Mouse (Mus musculus) neural tube, embryonic 15.5 days (tissue): ENCODE measurements around the gene Borcs7. TPM values are rescaled to one million over a fixed set of nuclear protein-coding genes. Genes with fewer than 3 reads are reported as not detected.

Source experiments
- ATAC-seq: fragments of 200-750 bp; cut with Nextera tagmentation; 2 replicates; pipeline ENCODE4 v1.8.0; 2017; ENCODE audit warnings: mild to moderate bottlenecking, moderate TSS enrichment, moderate library complexity; ENCODE audit not compliant: low FRiP score
- H3K27ac ChIP-seq: fragments of 300-500 bp; sonication (generic); replicated peaks from 2 replicates; pipeline ENCODE4 v1.5.1; 2015; ENCODE audit warnings: mild to moderate bottlenecking, inconsistent platforms
- H3K27me3 ChIP-seq: fragments of 300-500 bp; sonication (generic); replicated peaks from 2 replicates; pipeline ENCODE4 v1.6.1; 2015; ENCODE audit warnings: inconsistent platforms
- H3K36me3 ChIP-seq: fragments of 300-500 bp; sonication (generic); 2 replicates; pipeline ENCODE4 v1.6.1; 2015; ENCODE audit warnings: inconsistent platforms
- H3K4me1 ChIP-seq: fragments of 300-500 bp; sonication (generic); 2 replicates; pipeline ENCODE4 v1.6.1; 2015; ENCODE audit warnings: inconsistent platforms
- H3K4me2 ChIP-seq: fragments of 300-500 bp; sonication (generic); 2 replicates; pipeline ENCODE4 v1.6.1; 2015; ENCODE audit warnings: inconsistent platforms, mild to moderate bottlenecking, moderate library complexity
- H3K4me3 ChIP-seq: fragments of 300-500 bp; sonication (generic); replicated peaks from 2 replicates; pipeline ENCODE4 v1.5.1; 2015; ENCODE audit warnings: mild to moderate bottlenecking, inconsistent platforms
- H3K9ac ChIP-seq: fragments of 300-500 bp; sonication (generic); replicated peaks from 2 replicates; pipeline ENCODE4 v1.6.1; 2015; ENCODE audit warnings: mild to moderate bottlenecking, inconsistent platforms
- H3K9me3 ChIP-seq: fragments of 300-500 bp; sonication (generic); replicated peaks from 2 replicates; pipeline ENCODE4 v1.6.1; 2016; ENCODE audit warnings: inconsistent platforms
- WGBS: fragments of 180-500 bp; shearing (Covaris S2); methylation state at CpG from one replicate; pipeline ENCODE4 v1.1.7; 2015; ENCODE audit warnings: mixed read lengths; 5-methylcytosine and 5-hydroxymethylcytosine counted together
- polyA plus RNA-seq: library from polyadenylated mRNA; unstranded; fragments of >200 nt; fragmentation: Nextera tagmentation; extraction: Ambion mirVana; gene quantifications from 2 replicates; pipeline ENCODE4 v1.2.1, GENCODE M21; 2015

Gene Borcs7
- polyA plus RNA-seq, 1 experiment from 2014 or later: 29.8 TPM

DNA sequence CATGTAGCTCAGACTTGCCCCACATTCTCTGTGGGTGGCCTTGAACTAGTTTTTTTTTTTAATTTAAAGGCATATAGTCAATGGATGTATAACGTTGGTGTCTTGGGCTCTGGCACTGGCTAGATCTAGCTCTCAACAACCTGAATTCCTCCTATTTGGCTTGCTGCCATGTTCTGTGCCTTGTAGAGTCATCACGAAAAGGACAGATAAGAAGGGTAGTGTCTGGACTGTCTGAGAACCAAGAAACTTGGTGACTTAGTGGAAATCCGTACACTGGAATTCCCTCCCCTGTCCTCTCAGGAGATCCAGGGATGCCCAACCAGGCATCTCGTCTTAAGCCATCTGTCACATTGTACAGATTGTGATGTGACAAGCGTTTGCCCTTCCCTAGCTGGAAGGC, 36.5 kb upstream of the Borcs7 start:
- Histone ChIP-seq H3K36me3 (peaks cover 53% of the 10 kb centered on the region), H3K4me3 (no peak overlapping the region), H3K4me2 (no peak overlapping the region), H3K9ac (no peak overlapping the region), H3K27ac (no peak overlapping the region), H3K9me3 (no peaks in the 10 kb centered on the region), H3K4me1 (no peaks in the 10 kb centered on the region), H3K27me3 (no peaks in the 10 kb centered on the region)
- WGBS: 87% methylated on average over 5 of the region's 5 CpGs
- no peak for ATAC-seq

DNA sequence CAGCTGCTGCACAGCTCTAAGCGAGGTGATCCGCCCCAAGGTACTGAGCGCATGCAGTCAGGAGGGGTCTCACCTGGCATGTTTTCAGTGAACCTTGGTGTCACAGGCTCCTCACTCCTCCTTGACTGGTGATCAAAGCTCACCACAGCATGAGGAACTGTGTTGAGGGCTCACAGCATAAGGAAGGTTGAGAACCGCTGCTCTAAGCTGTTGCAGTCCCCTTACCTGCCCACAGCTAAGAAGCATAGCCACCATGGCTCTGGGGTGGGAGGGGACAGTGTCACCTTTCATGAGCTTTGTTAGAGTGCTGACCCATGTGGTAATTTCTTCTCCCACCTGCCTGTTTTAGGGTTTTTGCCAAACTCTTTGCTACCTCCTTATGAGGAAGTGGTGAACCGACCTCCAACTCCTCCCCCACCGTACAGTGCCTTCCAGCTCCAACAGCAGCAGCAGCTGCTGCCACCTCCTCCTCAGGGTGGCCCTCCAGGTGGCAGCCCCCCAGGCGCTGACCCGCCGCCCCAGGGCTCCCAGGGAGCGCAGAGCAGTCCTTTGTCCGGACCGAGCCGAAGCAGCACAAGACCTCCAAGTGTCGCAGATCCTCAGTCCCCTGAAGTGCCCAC, 36.0 kb upstream of the Borcs7 start:
- peaks cover 53% of the 10 kb centered on the region for H3K36me3 ChIP-seq
- no peak overlapping the region for H3K9ac ChIP-seq
- H3K9me3 ChIP-seq: no peaks in the 10 kb centered on the region
- no peak overlapping the region for H3K4me3 ChIP-seq
- H3K4me2 ChIP-seq: no peak overlapping the region
- H3K27ac ChIP-seq: no peak overlapping the region
- WGBS: 94% methylated on average over 14 of the region's 14 CpGs
- no peaks in the 10 kb centered on the region for H3K27me3 ChIP-seq
- no peaks in the 10 kb centered on the region for H3K4me1 ChIP-seq
- no peak for ATAC-seq

DNA sequence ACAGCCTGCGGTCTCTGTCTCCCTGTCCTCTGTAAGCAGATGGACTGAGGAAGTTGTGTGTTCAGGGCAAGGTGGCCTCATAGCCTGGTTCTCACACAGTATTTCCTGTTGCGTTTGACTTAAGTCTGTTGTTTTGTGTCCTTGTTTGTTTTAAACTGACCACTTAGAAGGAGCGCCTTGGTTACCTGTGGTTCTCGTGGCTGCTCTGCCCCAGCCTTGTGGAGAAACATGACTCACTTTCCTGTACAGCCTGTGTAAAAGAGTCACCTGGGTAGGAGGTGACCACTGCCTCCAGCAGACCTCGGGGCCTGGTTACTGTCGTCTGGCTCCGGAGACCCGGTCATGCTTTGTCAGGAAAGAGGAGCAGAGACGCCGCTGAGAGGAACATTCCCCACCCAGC, 34.1 kb upstream of the Borcs7 start:
- H3K27me3 ChIP-seq: no peaks in the 10 kb centered on the region
- no peak for ATAC-seq
- no peak overlapping the region for H3K4me3 ChIP-seq
- H3K36me3 ChIP-seq: peaks cover 53% of the 10 kb centered on the region
- H3K9ac ChIP-seq: no peak overlapping the region
- 93% methylated on average over 10 of the region's 10 CpGs for WGBS
- no peaks in the 10 kb centered on the region for H3K4me1 ChIP-seq
- no peaks in the 10 kb centered on the region for H3K9me3 ChIP-seq
- H3K4me2 ChIP-seq: no peak overlapping the region
- no peak overlapping the region for H3K27ac ChIP-seq

DNA sequence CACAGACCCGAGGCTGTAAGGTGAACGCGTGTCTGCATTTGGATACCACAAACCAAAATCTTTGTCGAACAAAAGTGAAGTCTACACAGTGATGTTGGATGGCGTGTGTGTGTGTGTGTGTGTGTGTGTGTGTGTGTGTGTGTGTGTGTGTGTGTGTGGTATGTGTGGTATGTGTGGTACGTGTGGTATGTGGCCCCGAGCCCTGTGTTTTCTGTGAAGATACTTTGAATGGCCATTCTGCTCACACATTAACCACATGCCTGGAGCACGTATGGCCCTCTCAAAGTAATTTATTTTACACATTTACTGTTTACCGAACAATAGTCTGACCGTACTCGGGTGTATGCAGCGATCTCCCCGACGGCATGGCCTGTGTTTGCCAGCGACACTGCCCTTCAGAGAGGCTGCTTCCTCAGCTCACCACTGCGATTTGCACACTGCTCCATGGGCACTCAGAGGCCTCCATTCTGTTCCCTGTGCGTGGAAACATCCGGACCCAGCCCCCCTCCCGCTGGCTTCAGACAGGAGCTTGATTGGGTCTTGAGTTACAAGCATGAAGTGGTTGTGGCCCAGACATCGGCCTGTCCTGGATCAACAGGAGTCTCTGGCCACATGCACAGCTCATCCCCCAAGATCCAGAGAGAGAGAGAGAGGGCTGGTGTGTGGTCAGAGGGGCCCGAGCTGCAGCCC, 33.4 kb upstream of the Borcs7 start:
- no peak for ATAC-seq
- Histone ChIP-seq H3K9me3 (no peaks in the 10 kb centered on the region), H3K9ac (no peak overlapping the region), H3K4me2 (no peak overlapping the region), H3K27me3 (no peaks in the 10 kb centered on the region), H3K27ac (no peak overlapping the region), H3K4me1 (0 out of 2 replicates have a peak, but pooled peaks cover 1% of the 10 kb centered on the region), H3K36me3 (peaks cover 53% of the 10 kb centered on the region), H3K4me3 (no peak overlapping the region)
- 91% methylated on average over 21 of the region's 21 CpGs for WGBS

DNA sequence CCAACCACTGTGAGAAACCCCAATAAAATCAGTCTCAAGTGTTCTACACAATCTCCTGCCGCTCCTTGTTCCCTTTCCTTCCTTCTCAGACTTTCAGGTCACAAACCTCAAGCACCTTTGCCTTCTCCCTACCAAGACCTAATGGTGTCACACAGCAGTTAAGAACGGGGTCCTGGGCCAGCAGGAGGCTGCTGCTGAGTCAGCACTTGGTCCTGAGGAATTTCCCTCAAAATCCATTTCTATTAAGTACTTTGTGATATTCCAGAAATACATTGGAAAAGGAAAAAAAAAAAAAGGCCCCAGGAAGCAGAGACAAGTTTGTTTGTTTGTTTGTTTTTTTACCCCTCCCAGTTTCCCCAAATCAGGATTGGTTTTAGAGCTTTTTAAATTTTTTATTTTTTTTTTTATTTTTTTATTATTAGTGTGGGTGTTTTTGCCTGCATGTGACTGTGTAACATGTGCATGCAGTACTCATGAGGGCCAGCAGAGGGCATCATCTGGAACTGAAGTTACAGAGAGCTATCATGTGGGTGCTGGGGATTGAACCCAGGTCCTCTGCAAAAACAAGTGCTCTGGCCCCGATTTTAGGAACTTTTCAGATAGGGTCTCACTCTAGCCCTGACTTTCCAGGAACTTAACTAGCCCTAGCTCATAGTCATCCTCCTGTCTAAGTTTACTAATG, 32.2 kb upstream of the Borcs7 start:
- no peaks in the 10 kb centered on the region for H3K27me3 ChIP-seq
- H3K36me3 ChIP-seq: peaks cover 45% of the 10 kb centered on the region
- no peaks in the 10 kb centered on the region for H3K9me3 ChIP-seq
- no peak overlapping the region for H3K27ac ChIP-seq
- no peak for ATAC-seq
- no peak overlapping the region for H3K4me3 ChIP-seq
- H3K4me1 ChIP-seq: 0 out of 2 replicates have a peak, but pooled peaks cover 5% of the 10 kb centered on the region
- 96% methylated on average over 3 of the region's 3 CpGs for WGBS
- H3K4me2 ChIP-seq: no peak overlapping the region
- H3K9ac ChIP-seq: no peak overlapping the region

DNA sequence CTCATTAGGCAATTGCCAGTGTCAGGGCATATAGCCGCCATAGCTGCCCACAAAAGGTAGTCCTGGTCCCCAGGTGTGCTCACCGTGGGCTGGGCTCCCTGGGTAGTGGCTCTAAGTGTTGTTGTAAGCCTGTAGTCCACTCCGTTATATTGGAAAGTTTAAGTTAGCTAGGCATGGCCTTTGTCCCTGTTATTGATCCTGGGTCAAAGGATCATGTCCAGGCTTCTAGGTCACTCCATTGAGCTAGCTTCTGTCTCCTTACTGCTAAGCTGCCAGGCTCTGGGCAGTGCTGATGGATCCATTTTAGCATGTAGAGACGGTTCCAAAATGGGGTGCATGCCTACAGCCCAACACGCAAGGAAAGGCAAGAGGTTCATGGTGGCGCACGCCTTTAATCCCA, 31.4 kb upstream of the Borcs7 start:
- WGBS: 97% methylated on average over 7 of the region's 7 CpGs
- H3K9ac ChIP-seq: no peak overlapping the region
- ATAC-seq: no peak
- H3K4me2 ChIP-seq: no peak overlapping the region
- no peaks in the 10 kb centered on the region for H3K9me3 ChIP-seq
- H3K27me3 ChIP-seq: no peaks in the 10 kb centered on the region
- 0 out of 2 replicates have a peak, but pooled peaks cover 5% of the 10 kb centered on the region for H3K4me1 ChIP-seq
- H3K36me3 ChIP-seq: peaks cover 38% of the 10 kb centered on the region
- no peak overlapping the region for H3K27ac ChIP-seq
- H3K4me3 ChIP-seq: no peak overlapping the region

DNA sequence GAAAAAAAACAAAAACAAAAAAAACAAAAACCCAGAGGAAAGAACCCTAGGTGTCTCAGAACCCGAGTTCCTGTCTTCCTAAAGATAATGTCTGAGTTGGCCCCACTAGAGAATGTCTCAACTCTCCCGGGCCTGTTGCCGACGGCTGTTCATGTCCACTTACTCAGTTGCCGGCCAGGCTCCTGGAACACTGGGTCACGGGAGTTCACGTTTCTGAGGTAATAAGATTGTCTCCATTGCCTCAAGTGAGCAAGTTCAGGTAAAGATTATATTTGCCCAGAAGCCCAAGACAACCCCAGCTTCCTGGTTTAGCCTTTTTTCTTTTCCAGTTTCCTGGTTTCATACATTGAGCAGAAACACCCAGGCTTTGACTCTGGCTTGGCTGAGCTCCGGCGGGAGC, 30.9 kb upstream of the Borcs7 start:
- Histone ChIP-seq H3K4me1 (0 out of 2 replicates have a peak, but pooled peaks cover 5% of the 10 kb centered on the region), H3K27me3 (no peaks in the 10 kb centered on the region), H3K4me2 (no peak overlapping the region), H3K9me3 (no peaks in the 10 kb centered on the region), H3K36me3 (peaks cover 33% of the 10 kb centered on the region), H3K4me3 (no peak overlapping the region), H3K27ac (no peak overlapping the region), H3K9ac (no peak overlapping the region)
- WGBS: 89% methylated on average over 9 of the region's 9 CpGs
- ATAC-seq: no peak

DNA sequence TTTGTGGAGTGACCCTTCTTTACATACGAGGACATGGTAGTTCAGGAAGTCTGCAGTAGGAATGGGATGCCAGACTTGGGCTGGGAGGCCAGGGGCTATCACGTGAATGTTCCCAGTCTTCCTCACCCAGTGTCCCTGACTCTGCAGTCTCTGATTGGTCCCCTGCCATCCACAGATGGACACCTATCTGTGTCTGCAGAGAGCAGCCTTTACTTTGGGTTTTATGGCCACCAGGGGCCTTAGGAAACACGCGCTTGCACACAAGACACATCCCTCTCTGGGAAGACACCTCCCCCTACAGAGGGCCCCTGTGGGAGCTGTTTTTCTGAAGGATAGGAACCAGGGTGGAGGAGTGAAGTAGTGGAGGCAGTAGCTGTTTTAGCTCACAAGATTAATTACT, 28.2 kb upstream of the Borcs7 start:
- no peak for ATAC-seq
- Histone ChIP-seq H3K4me3 (no peak overlapping the region), H3K36me3 (peaks cover 8% of the 10 kb centered on the region), H3K27ac (no peak overlapping the region), H3K9me3 (no peaks in the 10 kb centered on the region), H3K4me1 (peaks cover 7% of the 10 kb centered on the region; the same call in 1 of the 2 replicates), H3K9ac (no peak overlapping the region), H3K27me3 (no peaks in the 10 kb centered on the region), H3K4me2 (no peak overlapping the region)
- 34% methylated on average over 4 of the region's 4 CpGs for WGBS

DNA sequence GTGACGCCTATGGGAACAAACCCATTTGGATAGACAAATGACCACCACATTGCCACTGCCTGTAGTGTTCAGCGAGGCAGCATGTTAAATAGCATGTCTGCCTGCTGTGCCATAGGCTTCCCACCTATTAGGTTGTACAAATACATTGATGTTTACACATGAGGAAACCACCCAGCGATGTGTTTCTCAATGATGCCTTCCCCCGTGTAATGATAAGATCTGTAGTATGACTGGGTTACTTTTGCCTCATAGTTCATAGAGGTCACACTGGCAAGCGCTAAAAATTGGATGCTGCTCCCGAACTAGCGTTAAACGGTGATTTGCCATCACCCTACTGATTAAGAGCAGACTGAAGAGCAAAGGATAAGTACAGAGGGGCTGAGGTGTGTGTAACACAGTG, 27.5 kb upstream of the Borcs7 start:
- H3K27ac ChIP-seq: no peak overlapping the region
- no peak overlapping the region for H3K4me3 ChIP-seq
- 81% methylated on average over 8 of the region's 8 CpGs for WGBS
- 0 out of 2 replicates have a peak, but pooled peaks cover 2% of the 10 kb centered on the region for H3K36me3 ChIP-seq
- H3K9ac ChIP-seq: no peak overlapping the region
- no peaks in the 10 kb centered on the region for H3K27me3 ChIP-seq
- H3K4me2 ChIP-seq: no peak overlapping the region
- no peaks in the 10 kb centered on the region for H3K9me3 ChIP-seq
- ATAC-seq: no peak
- peaks cover 7% of the 10 kb centered on the region; the same call in 1 of the 2 replicates for H3K4me1 ChIP-seq

DNA sequence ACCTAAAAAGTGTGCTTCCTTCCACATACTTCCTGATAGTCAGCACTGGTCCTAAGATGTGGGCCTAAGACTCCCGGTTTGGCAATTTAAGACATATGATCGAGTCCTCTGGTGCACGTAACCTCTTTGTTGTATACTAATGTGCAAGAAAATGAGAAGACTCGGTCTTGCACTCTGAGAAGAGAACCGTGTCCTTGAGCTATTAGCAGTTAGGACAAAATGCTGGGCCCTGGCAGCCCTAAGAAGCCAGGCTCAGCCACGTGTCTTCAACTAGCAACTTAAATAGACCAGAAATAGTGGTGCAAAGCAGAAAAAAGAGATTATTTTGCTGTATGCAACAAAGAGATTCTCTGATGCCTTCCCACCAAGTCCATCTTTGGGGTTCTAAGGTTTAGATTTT, 26.9 kb upstream of the Borcs7 start:
- no peaks in the 10 kb centered on the region for H3K27me3 ChIP-seq
- H3K9me3 ChIP-seq: no peaks in the 10 kb centered on the region
- H3K36me3 ChIP-seq: 0 out of 2 replicates have a peak, but pooled peaks cover 1% of the 10 kb centered on the region
- no peak overlapping the region for H3K27ac ChIP-seq
- H3K9ac ChIP-seq: no peak overlapping the region
- 83% methylated on average over 6 of the region's 6 CpGs for WGBS
- H3K4me1 ChIP-seq: peaks cover 7% of the 10 kb centered on the region; the same call in 1 of the 2 replicates
- ATAC-seq: no peak
- H3K4me2 ChIP-seq: no peak overlapping the region
- H3K4me3 ChIP-seq: no peak overlapping the region

DNA sequence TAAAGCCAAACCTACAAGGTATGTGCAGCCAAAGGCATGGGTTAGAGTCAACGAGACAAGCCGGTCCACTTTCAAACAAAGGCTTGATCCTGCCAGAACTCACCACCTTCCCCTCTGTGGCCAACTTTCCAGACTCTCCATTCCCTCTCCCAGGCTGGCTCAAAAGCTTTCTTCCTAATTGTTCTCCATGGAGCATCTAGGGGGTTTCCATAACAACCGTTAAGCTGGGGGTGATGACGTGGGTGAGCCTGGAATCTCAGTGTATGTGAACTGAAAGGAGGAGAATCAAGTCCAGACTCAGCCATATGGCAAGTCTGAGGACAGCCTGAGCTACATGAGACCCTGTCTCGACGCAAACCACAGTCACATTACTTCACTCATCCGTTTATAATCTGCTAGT, 24.2 kb upstream of the Borcs7 start:
- Histone ChIP-seq H3K9ac (no peak overlapping the region), H3K27me3 (no peaks in the 10 kb centered on the region), H3K4me2 (no peak overlapping the region), H3K9me3 (no peaks in the 10 kb centered on the region), H3K4me3 (no peak overlapping the region), H3K27ac (no peak overlapping the region), H3K4me1 (peaks cover 7% of the 10 kb centered on the region; the same call in 1 of the 2 replicates), H3K36me3 (no peaks in the 10 kb centered on the region)
- 65% methylated on average over 7 of the region's 7 CpGs for WGBS
- ATAC-seq: no peak

DNA sequence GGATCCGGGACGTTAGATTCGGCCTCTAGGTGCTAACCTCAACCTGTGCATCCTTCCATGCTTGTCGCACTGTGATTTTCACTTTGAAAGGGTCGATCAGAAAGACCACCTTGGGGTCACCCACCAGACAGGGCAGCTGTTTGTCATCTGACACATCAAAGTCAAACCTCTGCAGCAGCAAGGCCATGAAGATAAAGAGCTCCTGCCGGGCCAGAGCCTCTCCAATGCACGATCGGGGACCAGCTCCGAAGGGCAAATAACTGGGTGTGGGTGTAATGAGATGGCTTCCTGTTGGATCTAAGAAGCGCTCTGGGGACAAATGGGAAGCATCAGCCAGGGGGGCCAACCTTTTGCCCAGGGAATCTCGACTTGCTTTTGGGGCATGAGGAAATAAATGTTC, 22.4 kb upstream of the Borcs7 start:
- Histone ChIP-seq H3K4me1 (peaks cover 2% of the 10 kb centered on the region; the same call in 1 of the 2 replicates), H3K4me2 (no peak overlapping the region), H3K36me3 (no peaks in the 10 kb centered on the region), H3K27ac (no peak overlapping the region), H3K27me3 (no peaks in the 10 kb centered on the region), H3K9ac (no peak overlapping the region), H3K4me3 (no peak overlapping the region), H3K9me3 (no peaks in the 10 kb centered on the region)
- WGBS: 68% methylated on average over 11 of the region's 11 CpGs
- no peak for ATAC-seq
